Mouse (Mus musculus): ENCODE results near the gene Kank4.

Kank4 gene

DNA sequence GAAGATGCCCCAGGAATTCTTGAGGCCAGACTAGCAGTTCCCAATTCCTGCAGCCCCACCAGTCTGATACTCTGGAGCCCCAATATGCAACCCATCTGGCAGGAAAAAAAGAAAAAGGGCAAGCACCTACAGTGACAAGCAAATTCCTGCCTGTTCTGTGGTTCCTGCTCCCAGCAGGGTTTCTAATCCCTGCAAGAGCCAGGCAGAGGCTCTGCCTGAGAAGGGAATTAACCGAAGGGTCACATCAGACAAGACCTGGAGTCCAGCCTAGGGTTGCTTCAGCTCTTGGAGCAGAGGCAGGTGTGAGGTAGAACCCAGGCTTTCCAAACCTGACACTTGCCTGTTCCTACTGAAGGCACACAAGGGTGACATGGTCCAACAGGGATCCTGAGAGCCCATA lies 26.6 kb downstream of the Kank4 start:
- in situ Hi-C loops (cut with MboI; ENCODE audit: low pct_unique_long_range_greater_than_20kb in 1 of 2, low sequenced_read_pairs in 2 of 2, unreplicated experiment in 1 of 2), result no loop called here

DNA sequence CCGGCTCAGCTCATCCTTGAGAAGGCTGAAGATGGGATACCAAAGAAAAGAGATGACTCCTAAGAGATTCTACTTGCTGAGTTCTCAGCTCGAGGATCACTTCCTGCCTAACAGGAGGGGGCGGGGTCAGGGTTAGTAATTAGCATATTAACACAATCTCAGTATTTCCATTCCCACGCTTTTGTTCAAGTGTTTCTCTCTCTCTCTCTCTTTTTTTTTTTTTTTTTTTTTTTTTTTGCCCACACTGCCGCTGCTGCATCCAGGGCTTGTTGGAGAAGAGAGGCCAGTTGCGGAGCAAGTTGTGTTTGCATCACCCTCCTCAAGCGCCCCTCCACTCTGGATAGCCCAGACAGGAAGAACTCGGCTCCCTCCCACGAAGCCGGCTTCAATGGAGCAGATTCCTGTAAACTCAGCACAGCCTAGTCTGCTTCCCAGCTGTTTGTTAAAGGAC lies 27.5 kb downstream of the Kank4 start:
- in situ Hi-C loops (cut with MboI; ENCODE audit: low pct_unique_long_range_greater_than_20kb in 1 of 2, low sequenced_read_pairs in 2 of 2, unreplicated experiment in 1 of 2), result no loop called here

GRCm38 (mm10) chr4:98789133-98789765 lies 28.1 kb downstream of the Kank4 start:
- in situ Hi-C loops (cut with MboI; ENCODE audit: low pct_unique_long_range_greater_than_20kb in 1 of 2, low sequenced_read_pairs in 2 of 2, unreplicated experiment in 1 of 2), result no loop called here

GRCm38 (mm10) chr4:98786281-98786680 lies 31.1 kb downstream of the Kank4 start:
- in situ Hi-C loops (cut with MboI; ENCODE audit: low pct_unique_long_range_greater_than_20kb in 1 of 2, low sequenced_read_pairs in 2 of 2, unreplicated experiment in 1 of 2), result no loop called here

GRCm38 (mm10) chr4:98785851-98786250 lies 31.5 kb downstream of the Kank4 start:
- in situ Hi-C loops (cut with MboI; ENCODE audit: low pct_unique_long_range_greater_than_20kb in 1 of 2, low sequenced_read_pairs in 2 of 2, unreplicated experiment in 1 of 2), result no loop called here

DNA sequence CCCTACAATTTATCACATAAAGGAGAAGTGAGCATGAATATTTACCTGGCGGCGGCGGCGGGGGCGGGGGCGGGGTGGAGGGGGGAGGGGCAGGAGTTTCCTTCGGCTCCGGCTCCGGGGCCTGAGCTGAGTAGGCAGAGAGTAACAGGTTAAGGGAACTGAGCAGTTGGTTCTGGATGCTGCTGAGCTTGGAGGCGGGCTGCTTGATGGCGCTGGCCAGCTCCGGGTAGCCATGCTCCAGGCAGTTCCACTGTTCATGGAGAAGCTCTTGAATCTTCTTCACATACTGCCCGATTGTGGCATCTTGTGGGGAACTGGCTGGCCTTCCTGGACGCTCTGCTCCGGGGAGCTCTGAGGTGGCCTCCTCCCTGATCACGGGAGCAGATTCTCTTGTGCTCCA lies 39.1 kb downstream of the Kank4 start:
- in situ Hi-C loops (cut with MboI; ENCODE audit: low pct_unique_long_range_greater_than_20kb in 1 of 2, low sequenced_read_pairs in 2 of 2, unreplicated experiment in 1 of 2), result no loop called here

- in situ Hi-C loops (cut with MboI; ENCODE audit: low pct_unique_long_range_greater_than_20kb in 1 of 2, low sequenced_read_pairs in 2 of 2, unreplicated experiment in 1 of 2), result no loop called here
Observed at GRCm38 (mm10) chr4:98777464-98777863, 39.9 kb downstream of the Kank4 start.

DNA sequence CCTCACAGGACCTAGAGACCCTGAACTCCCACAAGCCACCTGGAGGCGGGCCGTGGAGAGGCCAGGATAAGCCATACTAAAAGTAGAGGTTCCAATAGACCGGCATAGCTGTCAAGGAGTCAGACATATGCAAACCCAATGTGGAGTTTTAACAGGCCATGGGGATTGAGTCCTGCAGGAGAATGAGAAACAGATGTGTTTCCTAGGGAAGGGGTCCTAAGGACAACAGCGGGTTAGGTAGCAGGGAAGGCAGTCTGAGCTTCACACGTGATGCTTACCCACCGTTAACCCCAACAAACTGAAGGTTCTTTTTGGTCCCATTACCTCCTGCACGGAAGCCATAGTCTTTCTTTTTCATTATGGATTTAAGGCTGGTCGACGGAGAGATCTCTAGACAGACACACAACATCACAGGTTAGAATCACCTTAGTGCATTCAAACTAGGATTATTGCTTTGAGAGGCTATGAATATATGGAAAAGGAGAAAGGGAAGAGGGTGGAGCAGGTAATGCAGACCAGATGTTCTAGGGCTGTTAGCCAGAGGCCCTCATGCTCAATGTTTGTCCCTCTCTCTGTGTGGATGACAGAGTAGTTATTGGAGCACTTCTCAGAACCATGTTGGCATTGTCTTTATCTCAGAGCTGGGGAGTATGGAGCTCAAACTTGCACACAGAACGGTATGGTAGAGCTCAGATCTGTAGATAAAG lies 40.5 kb downstream of the Kank4 start:
- in situ Hi-C loops (cut with MboI; ENCODE audit: low pct_unique_long_range_greater_than_20kb in 1 of 2, low sequenced_read_pairs in 2 of 2, unreplicated experiment in 1 of 2), result no loop called here

GRCm38 (mm10) chr4:98773785-98774184 lies 43.6 kb downstream of the Kank4 start:
- in situ Hi-C loops (cut with MboI; ENCODE audit: low pct_unique_long_range_greater_than_20kb in 1 of 2, low sequenced_read_pairs in 2 of 2, unreplicated experiment in 1 of 2), result no loop called here

DNA sequence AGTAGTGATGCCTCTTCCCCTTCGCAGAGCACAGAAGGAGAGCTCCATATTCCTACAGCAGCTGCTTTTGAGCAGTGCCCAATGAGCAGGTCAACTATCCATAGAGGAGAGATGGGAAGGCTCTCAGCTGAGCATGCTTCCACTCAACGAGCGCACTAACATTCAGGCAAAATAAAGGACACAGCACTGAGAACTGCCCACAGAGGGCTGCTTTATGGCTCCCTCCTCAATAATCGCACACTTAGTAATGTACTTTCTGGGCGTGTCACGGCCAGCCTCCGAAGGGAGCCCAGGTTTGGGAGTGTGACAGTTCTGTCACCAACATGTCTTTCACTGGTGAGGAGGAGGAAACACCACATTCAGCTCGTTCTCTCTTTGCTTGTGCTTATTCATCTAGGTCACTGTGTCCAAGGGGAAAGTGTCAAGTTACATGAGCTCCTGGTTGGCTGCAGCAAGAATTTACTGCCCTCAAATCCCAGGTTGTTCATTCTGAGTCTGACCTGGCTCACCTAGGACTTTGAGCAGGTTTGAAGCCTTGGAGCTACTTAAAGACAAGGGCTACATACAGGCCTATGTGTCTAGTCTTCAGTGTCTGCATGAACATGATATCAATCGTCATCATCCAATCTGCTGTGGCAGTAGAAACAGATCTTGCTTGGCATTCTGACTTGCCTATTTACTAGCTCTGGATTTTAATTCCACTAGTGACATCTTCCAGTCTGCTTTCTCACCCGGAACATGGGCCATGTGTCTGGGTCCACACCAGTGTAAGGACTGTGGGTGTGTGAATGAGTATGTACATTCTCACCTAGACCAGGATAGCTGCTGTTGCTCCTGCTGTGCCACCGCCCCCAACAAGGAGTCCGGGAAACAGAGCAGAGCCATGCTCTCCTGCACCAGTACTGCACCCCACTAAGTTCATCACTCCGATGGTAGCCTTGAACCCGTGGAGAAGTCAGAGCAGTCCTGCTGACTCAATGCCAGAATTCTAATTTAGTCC lies 49.9 kb downstream of the Kank4 start:
- in situ Hi-C loops (cut with MboI; ENCODE audit: low pct_unique_long_range_greater_than_20kb in 1 of 2, low sequenced_read_pairs in 2 of 2, unreplicated experiment in 1 of 2), result no loop called here

DNA sequence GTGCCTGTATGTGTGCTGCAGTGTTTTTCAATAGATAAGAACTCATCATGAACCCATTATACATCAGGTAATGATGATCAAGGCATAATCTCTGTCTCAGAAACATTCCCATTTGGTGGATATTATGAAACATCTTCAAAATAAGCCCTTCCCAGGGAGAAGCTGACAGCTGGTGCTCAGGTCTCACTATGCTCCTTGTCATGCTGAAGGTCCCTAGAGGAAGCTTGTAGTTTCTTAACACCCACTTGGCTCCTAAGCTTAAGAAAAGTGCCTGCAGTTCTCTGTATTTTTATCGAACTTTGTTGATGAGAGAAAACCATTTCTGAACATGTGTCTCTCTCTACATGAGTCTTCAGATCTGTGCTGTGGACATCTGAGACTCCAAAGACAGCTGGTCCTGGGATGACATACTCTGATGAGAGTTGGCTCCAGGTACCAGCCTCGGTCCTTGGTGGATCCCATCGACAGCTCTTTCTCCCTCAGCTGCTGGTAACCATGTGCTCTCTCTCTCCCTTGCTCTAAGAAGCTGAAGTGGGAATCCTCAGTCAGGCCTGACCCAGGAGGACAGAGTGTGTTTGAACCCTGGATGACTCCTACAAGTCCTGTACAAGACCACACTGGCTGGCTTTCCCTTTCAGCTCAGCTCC lies 58.3 kb downstream of the Kank4 start:
- in situ Hi-C loops (cut with MboI; ENCODE audit: low pct_unique_long_range_greater_than_20kb in 1 of 2, low sequenced_read_pairs in 2 of 2, unreplicated experiment in 1 of 2), result no loop called here

DNA sequence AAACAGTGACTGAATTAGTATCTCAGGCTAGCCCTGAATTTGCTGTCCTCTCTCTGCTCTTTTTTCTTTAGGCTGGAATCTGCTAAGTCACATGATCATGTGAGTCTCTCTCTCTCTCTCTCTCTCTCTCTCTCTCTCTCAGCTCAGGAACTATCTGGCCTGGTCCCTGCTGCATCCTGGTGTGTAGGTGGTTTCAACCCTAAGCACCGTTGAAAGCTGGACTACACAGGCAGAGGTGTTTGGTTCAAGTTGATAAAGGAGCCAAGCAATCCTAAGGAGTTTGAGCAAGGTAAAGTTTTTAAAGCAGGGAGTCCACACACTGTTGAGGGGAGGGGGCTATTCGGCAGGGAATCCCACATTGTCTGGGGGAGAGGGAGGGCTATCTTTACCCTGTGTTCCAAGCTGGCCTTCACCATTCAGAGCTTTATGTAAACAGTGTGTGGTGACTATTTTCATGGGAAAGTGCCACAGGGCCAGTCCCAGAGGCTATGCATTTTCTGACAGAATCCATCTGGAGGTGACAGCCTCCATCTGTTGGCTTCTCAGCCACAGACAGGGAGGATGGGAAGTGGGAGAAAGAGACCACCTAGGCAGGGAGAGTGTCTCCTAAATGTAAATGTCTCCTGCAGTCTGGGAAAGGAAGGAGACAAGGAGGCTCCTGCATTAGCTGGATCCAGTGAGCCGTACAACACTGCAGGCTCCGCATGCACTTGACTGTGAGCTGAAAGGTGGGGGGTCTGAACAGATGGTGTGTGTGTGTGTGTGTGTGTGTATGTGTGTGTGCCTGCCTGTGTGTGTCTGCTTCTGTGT lies 59.1 kb downstream of the Kank4 start:
- in situ Hi-C loops (cut with MboI; ENCODE audit: low pct_unique_long_range_greater_than_20kb in 1 of 2, low sequenced_read_pairs in 2 of 2, unreplicated experiment in 1 of 2), result no loop called here

- in situ Hi-C loops (cut with MboI; ENCODE audit: low pct_unique_long_range_greater_than_20kb in 1 of 2, low sequenced_read_pairs in 2 of 2, unreplicated experiment in 1 of 2), result no loop called here
Observed at GRCm38 (mm10) chr4:98756141-98756540, 61.2 kb downstream of the Kank4 start.

DNA sequence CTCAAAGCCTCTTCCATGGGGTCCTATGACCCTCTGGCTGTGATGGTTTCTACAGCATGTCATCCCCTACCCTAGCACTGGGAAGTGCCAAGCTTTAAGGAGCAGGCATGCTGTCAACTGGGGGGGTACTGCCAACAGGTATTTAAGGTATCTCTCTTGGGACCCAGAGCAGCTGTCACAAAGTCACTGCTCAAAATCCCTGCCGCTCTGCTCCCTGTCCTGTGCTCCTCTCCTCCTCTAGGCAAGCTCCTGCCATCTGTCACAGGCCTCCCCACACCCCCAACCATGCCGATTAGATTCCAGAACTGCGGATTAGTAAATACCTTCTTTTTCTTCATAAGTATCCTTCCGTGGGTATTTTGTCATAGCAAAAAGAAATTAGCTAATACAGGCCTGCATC lies 62.9 kb downstream of the Kank4 start:
- in situ Hi-C loops (cut with MboI; ENCODE audit: low pct_unique_long_range_greater_than_20kb in 1 of 2, low sequenced_read_pairs in 2 of 2, unreplicated experiment in 1 of 2), result no loop called here

DNA sequence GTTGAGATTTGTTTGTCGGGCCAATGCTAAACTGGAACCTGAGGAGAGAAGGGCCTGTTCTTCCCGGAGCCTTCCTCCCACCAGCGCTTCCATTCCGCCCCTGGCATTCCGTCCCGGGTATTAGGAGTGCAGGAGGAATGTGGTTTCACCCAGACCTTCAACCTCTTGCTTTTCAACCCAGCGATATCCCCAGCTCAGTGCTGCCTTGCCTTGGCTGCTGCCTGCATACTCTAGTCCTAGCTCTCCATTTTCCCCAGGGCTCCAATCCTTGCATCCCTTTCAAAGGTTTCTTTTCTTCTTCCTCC lies 73.5 kb downstream of the Kank4 start:
- in situ Hi-C loops (cut with MboI; ENCODE audit: low pct_unique_long_range_greater_than_20kb in 1 of 2, low sequenced_read_pairs in 2 of 2, unreplicated experiment in 1 of 2), result loop anchor here (10.0 to 25.0 kb wide), 2 partner anchors 141 to 443 kb away; partner anchors contain the start of gene Atg4c (in 1 of the 2)

DNA sequence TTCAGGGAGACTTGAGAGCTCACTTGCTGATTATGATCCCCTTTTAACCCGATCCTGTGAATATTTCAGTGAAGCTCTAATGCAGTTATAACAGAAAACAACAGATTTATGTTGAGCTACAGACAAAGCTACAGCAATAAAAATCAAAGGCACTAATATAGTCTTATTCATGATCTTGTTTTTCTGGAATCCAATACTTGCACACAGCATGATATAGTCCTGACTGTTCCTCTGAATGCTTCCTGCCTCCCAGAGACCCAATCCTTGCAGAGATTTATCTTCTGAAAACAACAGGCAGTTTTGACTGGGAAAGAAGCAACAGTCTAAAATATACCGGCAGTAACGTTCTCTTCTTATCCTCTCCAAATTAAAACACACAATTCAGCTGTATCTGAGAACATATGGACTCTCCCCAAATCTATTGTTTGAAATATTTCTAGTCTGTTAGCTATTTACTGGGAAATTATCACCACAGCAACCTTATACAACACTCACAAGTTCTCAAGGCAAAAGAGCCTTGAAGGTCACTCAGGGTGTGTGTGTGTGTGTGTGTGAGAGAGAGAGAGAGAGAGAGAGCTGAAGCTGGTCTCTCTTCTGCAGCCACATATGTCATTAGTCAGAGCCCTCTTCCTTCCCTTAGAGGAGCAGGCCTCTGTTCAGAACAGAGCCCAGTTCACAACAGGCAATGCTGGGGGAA lies 74.0 kb downstream of the Kank4 start:
- in situ Hi-C loops (cut with MboI; ENCODE audit: low pct_unique_long_range_greater_than_20kb in 1 of 2, low sequenced_read_pairs in 2 of 2, unreplicated experiment in 1 of 2), result loop anchor here (10.0 to 25.0 kb wide), 2 partner anchors 141 to 444 kb away; partner anchors contain the start of gene Atg4c (in 1 of the 2)

- in situ Hi-C loops (cut with MboI; ENCODE audit: low pct_unique_long_range_greater_than_20kb in 1 of 2, low sequenced_read_pairs in 2 of 2, unreplicated experiment in 1 of 2), result loop anchor here (10.0 to 25.0 kb wide), 3 partner anchors 125 to 448 kb away; partner anchors contain the start of gene Atg4c (in 1 of the 2)
Observed at GRCm38 (mm10) chr4:98739753-98740152, 77.6 kb downstream of the Kank4 start.
